Mouse (Mus musculus) kidney, postnatal 10 days (tissue): ENCODE results near the gene Hist1h2bg.
"Not testable (repeated sequence)": the region's sequence is repeated elsewhere in the genome, so short reads cannot be mapped to it uniquely, and the experiment has no call there.

ENCODE experiments used
- DNase-seq: peaks from one replicate; pipeline ENCODE4 v3.0.0; 2021; ENCODE audit warnings: mixed read lengths

The Hist1h2bg gene

GRCm38 (mm10) chr13:23539821-23540220 is 31.4 kb upstream of the Hist1h2bg start:
- not testable (repeated sequence) for DNase-seq

GRCm38 (mm10) chr13:23541497-23541896 is 29.7 kb upstream of the Hist1h2bg start:
- DNase-seq = no peak

- not testable (repeated sequence) for DNase-seq
Observed at GRCm38 (mm10) chr13:23542225-23542980, 28.8 kb upstream of the Hist1h2bg start.

- DNase-seq = peak; percentile 72
Observed at GRCm38 (mm10) chr13:23542999-23543607, 28.1 kb upstream of the Hist1h2bg start, which contains the start of gene Hist1h2bh. Hist1h2bh (minus strand) TSS chr13:23543392.

GRCm38 (mm10) chr13:23543965-23544786 is 27.0 kb upstream of the Hist1h2bg start, which contains the start of gene Hist1h3f:
Hist1h3f (plus strand) TSS chr13:23544052.
- DNase-seq = peak; percentile 73

- not testable (repeated sequence) for DNase-seq
Observed at GRCm38 (mm10) chr13:23544787-23545120, 26.4 kb upstream of the Hist1h2bg start.

GRCm38 (mm10) chr13:23546694-23547093 is 24.5 kb upstream of the Hist1h2bg start:
- DNase-seq = no peak

- DNase-seq = no peak
Observed at GRCm38 (mm10) chr13:23550761-23551145, 20.4 kb upstream of the Hist1h2bg start.

- peak; percentile 91 for DNase-seq
Observed at GRCm38 (mm10) chr13:23551146-23551834, 19.9 kb upstream of the Hist1h2bg start, which contains the start of gene Hist1h4f. Hist1h4f (minus strand) TSS chr13:23551648.

GRCm38 (mm10) chr13:23551931-23552914 is 19.0 kb upstream of the Hist1h2bg start:
- DNase-seq = no peak

GRCm38 (mm10) chr13:23552962-23553361 is 18.2 kb upstream of the Hist1h2bg start, which contains the start of gene Hist1h1d:
Hist1h1d (plus strand) TSS chr13:23553262.
- DNase-seq = no peak

- DNase-seq = no peak
Observed at GRCm38 (mm10) chr13:23554393-23554792, 16.8 kb upstream of the Hist1h2bg start.

GRCm38 (mm10) chr13:23554925-23555838 is 16.0 kb upstream of the Hist1h2bg start:
- DNase-seq = peak; percentile 83

- DNase-seq = peak; percentile 85
Observed at GRCm38 (mm10) chr13:23555839-23556416, 15.3 kb upstream of the Hist1h2bg start.

- no peak for DNase-seq
Observed at GRCm38 (mm10) chr13:23556906-23557305, 14.3 kb upstream of the Hist1h2bg start.

GRCm38 (mm10) chr13:23560699-23561098 is 10.5 kb upstream of the Hist1h2bg start:
- not testable (repeated sequence) for DNase-seq

GRCm38 (mm10) chr13:23561531-23561882 is 9.7 kb upstream of the Hist1h2bg start:
- DNase-seq = not testable (repeated sequence)

GRCm38 (mm10) chr13:23561883-23562659 is 9.1 kb upstream of the Hist1h2bg start, which contains the start of gene Hist1h3e:
Hist1h3e (minus strand) TSS chr13:23562369.
- DNase-seq = peak; percentile 95
